In the genomic region with DNA sequence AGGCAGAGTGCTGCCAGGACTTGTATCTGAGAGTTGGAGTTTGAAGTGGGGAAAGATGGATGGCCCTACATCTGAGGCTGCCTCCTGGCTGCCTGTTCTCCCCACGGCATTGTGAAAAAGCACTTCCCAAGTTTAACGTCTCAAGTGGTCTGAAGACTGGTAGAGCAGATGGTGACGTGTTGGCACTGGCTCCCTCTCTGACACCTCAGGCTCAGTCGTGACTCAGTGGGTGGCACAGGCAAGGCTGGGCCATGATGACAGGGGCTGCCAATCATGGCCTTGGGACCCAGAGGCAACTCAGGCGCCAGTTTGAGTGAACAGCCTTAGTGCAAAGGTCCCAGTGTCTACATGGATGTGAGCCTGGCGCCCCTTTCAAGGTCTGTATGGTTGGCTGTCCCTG, we compare ENCODE assay signal across 15 mouse cellular contexts.
DNase-seq lines count a peak whose midpoint lies in the region; ATAC-seq and TF ChIP-seq lines count a peak whose summit lies in the region.
"Had no signal": no experiment of that assay in that cellular context is flagged by ENCODE, and none has a peak within 500 bp of the region (broad histone marks: within the 10 kb centered on the region; RNA-seq: fewer than 3 reads in every experiment).

No protein-coding gene starts in this region.

- no peak for ATAC-seq in granulocyte monocyte progenitor cell, adult 5-6 weeks (replicated peaks; ENCODE audit: poor library complexity, severe bottlenecking)
- no peak for ATAC-seq in midbrain, embryonic 11.5 days (ENCODE audit: low FRiP score)
- ATAC-seq: intestine, postnatal 0 days had no signal

- DNase-seq in cerebellum, adult 9-11 months = peak; percentile 53
- DNase-seq in cerebellum, adult 8-10 months = no peak
- peak in 1 of 2 experiments; percentile 41 for DNase-seq in layer of hippocampus, adult 2 months (ENCODE audit: low spot score in 2 of 2)
- DNase-seq in layer of hippocampus, adult 8-10 months (ENCODE audit: low spot score in 2 of 2) = no peak
- DNase-seq in brain, adult 2 months (ENCODE audit: low read depth, low spot score) = peak; percentile 90
- DNase-seq in right cerebral cortex, adult 2 months (ENCODE audit: low spot score in 2 of 2) = peak; percentile 54 to 65
- no peak for DNase-seq in midbrain, embryonic 11.5 days (ENCODE audit: low spot score, missing footprints)
- DNase-seq: embryo, embryonic 11 days; gastrocnemius, postnatal 25 days; kidney, postnatal 4 days; thymus, adult 2 months had no signal

- H3K4me2 ChIP-seq in midbrain, embryonic 11.5 days = no peak overlapping the region
- H3K4me2 ChIP-seq: hindbrain, embryonic 12.5 days; limb, embryonic 12.5 days had no signal

- no peaks in the 10 kb centered on the region for H3K4me1 ChIP-seq in midbrain, embryonic 11.5 days (ENCODE audit: control insufficient read depth, insufficient read depth, low read length)

- peak; percentile 10; the same call in 1 of the 2 replicates for TF ChIP-seq CTCF in layer of hippocampus, adult 2 months (conservative IDR thresholded peaks at IDR 0.05)

- peak overlapping the region; percentile 53; the same call in 1 of the 2 replicates for H3K27ac ChIP-seq in layer of hippocampus, adult 2 months
- H3K27ac ChIP-seq in midbrain, embryonic 11.5 days (ENCODE audit: low read depth, low read length) = no peak overlapping the region
- H3K27ac ChIP-seq: hindbrain, embryonic 12.5 days; limb, embryonic 12.5 days had no signal

- peaks cover 3% of the 10 kb centered on the region for H3K36me3 ChIP-seq in midbrain, embryonic 11.5 days (ENCODE audit: control insufficient read depth, insufficient read depth, low read length)

- no peaks in the 10 kb centered on the region for H3K9me3 ChIP-seq in midbrain, embryonic 11.5 days (ENCODE audit: control insufficient read depth, low read length)
- H3K9me3 ChIP-seq: hindbrain, embryonic 12.5 days; limb, embryonic 12.5 days had no signal

- no peak overlapping the region for H3K4me3 ChIP-seq in layer of hippocampus, adult 2 months
- no peak overlapping the region for H3K4me3 ChIP-seq in midbrain, embryonic 11.5 days (ENCODE audit: low read depth, low read length)
- H3K4me3 ChIP-seq: hindbrain, embryonic 12.5 days; limb, embryonic 12.5 days had no signal

- H3K9ac ChIP-seq in midbrain, embryonic 11.5 days (ENCODE audit: low read length) = no peak overlapping the region
- H3K9ac ChIP-seq: hindbrain, embryonic 12.5 days; limb, embryonic 12.5 days had no signal

- WGBS in midbrain, embryonic 11.5 days = 83% methylated on average over 6 of the region's 6 CpGs

- H3K27me3 ChIP-seq in midbrain, embryonic 11.5 days (ENCODE audit: control insufficient read depth, insufficient read depth, low read length) = no peaks in the 10 kb centered on the region
- H3K27me3 ChIP-seq: hindbrain, embryonic 12.5 days; limb, embryonic 12.5 days had no signal

Comparison
In these comparisons a context has a peak if more than half of its experiments do, and no peak if none do; other contexts are left out.
1. DNase-seq: peak in cerebellum, adult 9-11 months (single experiment), brain, adult 2 months (single experiment) and right cerebral cortex, adult 2 months (2 of 2); none in cerebellum, adult 8-10 months (single experiment), layer of hippocampus, adult 8-10 months (0 of 2) and midbrain, embryonic 11.5 days (single experiment).